Mouse (Mus musculus) midbrain, embryonic 12.5 days (tissue): ENCODE measurements around the gene Nsf. TPM values are rescaled to one million over a fixed set of nuclear protein-coding genes. Genes with fewer than 3 reads are reported as not detected.

Experiments used
- ATAC-seq: fragments of 200-750 bp; cut with Nextera tagmentation; 2 replicates; pipeline ENCODE4 v1.8.0; 2017; ENCODE audit warnings: low read depth, moderate TSS enrichment, moderate library complexity; ENCODE audit not compliant: low FRiP score
- H3K27ac ChIP-seq: fragments of 300-500 bp; sonication (generic); replicated peaks from 2 replicates; pipeline ENCODE4 v1.5.1; 2016; ENCODE audit warnings: mild to moderate bottlenecking
- H3K27me3 ChIP-seq: fragments of 300-500 bp; sonication (generic); 2 replicates; pipeline ENCODE4 v1.6.1; 2016; ENCODE audit warnings: mild to moderate bottlenecking
- H3K36me3 ChIP-seq: fragments of 300-500 bp; sonication (generic); 2 replicates; pipeline ENCODE4 v1.6.1; 2016
- H3K4me1 ChIP-seq: fragments of 300-500 bp; sonication (generic); 2 replicates; pipeline ENCODE4 v1.6.1; 2016
- H3K4me2 ChIP-seq: fragments of 300-500 bp; sonication (generic); replicated peaks from 2 replicates; pipeline ENCODE4 v1.6.1; 2016; ENCODE audit warnings: mild to moderate bottlenecking, moderate library complexity
- H3K4me3 ChIP-seq: fragments of 300-500 bp; sonication (generic); 2 replicates; pipeline ENCODE4 v1.5.1; 2016; ENCODE audit warnings: mild to moderate bottlenecking
- H3K9ac ChIP-seq: fragments of 300-500 bp; sonication (generic); replicated peaks from 2 replicates; pipeline ENCODE4 v1.6.1; 2016; ENCODE audit warnings: mild to moderate bottlenecking, moderate library complexity
- H3K9me3 ChIP-seq: fragments of 300-500 bp; sonication (generic); 2 replicates; pipeline ENCODE4 v1.6.1; 2016; ENCODE audit warnings: mild to moderate bottlenecking
- WGBS: fragments of 180-500 bp; shearing (Covaris S2); methylation state at CpG from one replicate; pipeline ENCODE4 v1.1.7; 2016; 5-methylcytosine and 5-hydroxymethylcytosine counted together
- polyA plus RNA-seq: library from polyadenylated mRNA; unstranded; fragments of >200 nt; fragmentation: Nextera tagmentation; extraction: Ambion mirVana; gene quantifications from 2 replicates; pipeline ENCODE4 v1.2.1, GENCODE M21; 2016

Nsf gene
- polyA plus RNA-seq, 1 experiment from 2014 or later: 80.0 TPM

DNA sequence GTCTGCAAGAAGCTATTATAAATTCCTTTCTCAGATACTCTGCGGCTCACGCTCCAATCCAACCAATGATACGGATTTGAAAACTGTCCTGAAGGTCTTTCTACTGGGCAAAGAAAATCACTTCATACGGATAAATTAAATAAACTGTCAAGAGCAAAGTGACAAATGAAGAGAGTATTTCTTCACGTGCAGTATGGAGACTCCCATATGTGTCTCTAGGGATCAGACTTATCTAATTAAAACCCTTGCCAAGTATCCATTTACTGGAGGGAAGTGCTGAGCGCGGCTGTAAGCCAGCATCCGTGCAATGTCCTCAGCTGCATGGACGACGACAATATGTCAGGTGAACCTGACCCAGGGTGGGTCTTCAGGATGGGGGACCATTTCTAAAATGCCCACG is 44.0 kb downstream of the Nsf start:
- Histone ChIP-seq H3K9me3 (no peaks in the 10 kb centered on the region), H3K36me3 (peaks cover 26% of the 10 kb centered on the region), H3K9ac (no peak overlapping the region), H3K4me2 (no peak overlapping the region), H3K27me3 (no peaks in the 10 kb centered on the region), H3K27ac (no peak overlapping the region), H3K4me3 (no peak overlapping the region), H3K4me1 (peaks cover 13% of the 10 kb centered on the region; the same call in 1 of the 2 replicates)
- no peak for ATAC-seq
- 91% methylated on average over 11 of the region's 11 CpGs for WGBS

DNA sequence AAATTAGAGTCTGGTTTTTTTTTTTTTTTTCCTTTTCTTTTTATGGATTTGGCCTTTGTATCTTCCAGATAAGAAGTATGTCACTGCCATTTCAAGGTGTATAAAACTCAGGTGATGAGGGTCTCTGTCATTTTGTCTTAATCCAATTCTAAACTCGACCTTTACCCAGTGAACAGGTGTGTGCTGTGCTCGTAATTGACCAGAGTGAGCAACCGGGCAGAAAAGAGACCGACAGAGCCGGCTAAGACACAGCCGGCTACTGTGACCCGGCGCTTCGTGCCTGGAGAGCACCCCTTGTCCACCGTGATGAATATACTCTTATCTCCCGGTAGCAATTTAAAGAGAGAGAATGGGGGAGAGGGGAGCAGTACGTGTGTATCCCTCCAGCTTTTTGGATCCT is 44.5 kb downstream of the Nsf start:
- 86% methylated on average over 12 of the region's 12 CpGs for WGBS
- no peaks in the 10 kb centered on the region for H3K9me3 ChIP-seq
- no peak overlapping the region for H3K9ac ChIP-seq
- no peak overlapping the region for H3K4me3 ChIP-seq
- no peaks in the 10 kb centered on the region for H3K27me3 ChIP-seq
- peaks cover 13% of the 10 kb centered on the region; the same call in 1 of the 2 replicates for H3K4me1 ChIP-seq
- no peak overlapping the region for H3K4me2 ChIP-seq
- H3K36me3 ChIP-seq: peaks cover 22% of the 10 kb centered on the region
- ATAC-seq: no peak
- H3K27ac ChIP-seq: no peak overlapping the region

DNA sequence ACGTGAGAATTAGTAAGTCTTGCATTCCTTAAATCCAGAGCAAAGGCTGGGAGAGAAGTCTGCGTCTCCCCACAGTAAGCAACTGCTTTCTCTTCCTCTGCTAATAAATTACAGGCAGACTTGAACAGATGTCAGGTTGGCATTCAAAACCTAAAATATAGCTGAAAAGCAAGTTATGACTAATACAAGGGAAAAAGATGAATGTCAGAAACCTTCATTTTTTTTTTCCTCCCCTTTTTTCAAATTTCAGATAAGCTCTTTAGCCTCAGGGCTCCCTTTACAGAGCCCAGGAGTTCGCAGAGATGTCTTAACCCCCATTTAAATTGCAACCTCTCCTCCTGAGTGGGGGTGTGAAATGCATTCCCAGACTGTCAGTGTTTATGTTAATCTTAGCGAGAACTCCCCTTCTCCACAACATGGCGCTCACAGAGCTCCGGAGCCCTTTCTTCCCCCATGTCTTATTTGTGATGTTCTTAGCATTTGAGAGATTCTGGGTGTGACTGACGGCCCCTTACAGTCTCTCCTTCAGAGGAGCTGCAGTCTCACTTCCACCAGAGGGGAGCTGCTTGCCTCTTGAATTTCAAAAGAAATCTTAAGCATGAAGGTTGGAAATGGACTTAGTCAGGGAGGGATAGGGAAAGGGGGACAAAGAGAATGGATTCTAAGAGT is 47.7 kb downstream of the Nsf start:
- H3K4me3 ChIP-seq: no peak overlapping the region
- H3K4me1 ChIP-seq: peaks cover 13% of the 10 kb centered on the region; the same call in 1 of the 2 replicates
- H3K9me3 ChIP-seq: no peaks in the 10 kb centered on the region
- peaks cover 6% of the 10 kb centered on the region; the same call in 1 of the 2 replicates for H3K36me3 ChIP-seq
- ATAC-seq: no peak
- H3K4me2 ChIP-seq: no peak overlapping the region
- no peaks in the 10 kb centered on the region for H3K27me3 ChIP-seq
- 0 out of 2 replicates have a peak overlapping the region, but pooled peaks have one; percentile 24 for H3K9ac ChIP-seq
- peak overlapping the region; percentile 67 for H3K27ac ChIP-seq
- 36% methylated on average over 7 of the region's 7 CpGs for WGBS

DNA sequence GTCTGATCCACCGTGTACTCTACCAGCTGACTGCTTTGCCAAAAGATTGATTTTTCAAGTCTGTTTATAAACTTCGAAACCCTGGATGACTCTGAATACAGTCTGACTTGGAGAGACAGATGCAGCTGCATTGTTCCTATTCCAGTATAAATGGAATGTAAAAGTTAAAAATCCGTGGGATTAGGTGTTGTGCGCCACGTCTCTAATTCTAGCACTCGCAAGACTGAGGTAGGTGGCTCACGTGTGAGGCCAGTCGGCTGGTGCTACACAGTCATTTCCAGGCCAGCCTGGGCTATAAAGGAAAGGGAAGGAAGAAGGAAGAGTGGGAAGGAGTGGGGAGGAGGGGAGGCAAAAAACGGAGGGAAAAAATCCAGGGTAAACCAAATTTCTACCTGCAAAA is 48.4 kb downstream of the Nsf start:
- Histone ChIP-seq H3K4me1 (peaks cover 13% of the 10 kb centered on the region; the same call in 1 of the 2 replicates), H3K9me3 (no peaks in the 10 kb centered on the region), H3K4me2 (no peak overlapping the region), H3K27me3 (no peaks in the 10 kb centered on the region), H3K36me3 (peaks cover 6% of the 10 kb centered on the region; the same call in 1 of the 2 replicates), H3K9ac (no peak overlapping the region), H3K27ac (peak overlapping the region; percentile 67; the same call in 1 of the 2 replicates), H3K4me3 (no peak overlapping the region)
- 84% methylated on average over 9 of the region's 9 CpGs for WGBS
- ATAC-seq: no peak

DNA sequence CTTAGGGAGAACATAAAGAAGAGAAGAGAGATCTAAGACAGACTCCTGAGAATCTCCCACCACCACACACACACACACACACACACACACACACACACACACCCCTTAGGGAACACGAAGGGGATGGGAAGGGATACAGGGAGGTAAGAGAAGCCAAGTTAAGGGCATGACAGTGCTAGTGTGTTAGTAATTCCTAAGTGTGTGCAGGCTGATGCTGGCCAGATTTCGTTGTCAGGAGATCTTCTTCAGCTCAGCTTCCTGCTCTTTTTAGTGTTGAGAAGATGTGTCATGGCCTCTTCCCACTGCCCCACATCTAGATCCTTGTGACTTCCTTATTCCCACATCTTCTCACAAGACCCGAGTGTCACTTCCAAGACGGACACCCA is 52.3 kb downstream of the Nsf start:
- Histone ChIP-seq H3K4me2 (no peak overlapping the region), H3K9me3 (no peaks in the 10 kb centered on the region), H3K4me1 (peaks cover 10% of the 10 kb centered on the region; the same call in 1 of the 2 replicates), H3K27me3 (no peaks in the 10 kb centered on the region), H3K9ac (no peak overlapping the region), H3K36me3 (peaks cover 8% of the 10 kb centered on the region; the same call in 1 of the 2 replicates), H3K4me3 (no peak overlapping the region), H3K27ac (no peak overlapping the region)
- 94% methylated on average over 4 of the region's 4 CpGs for WGBS
- ATAC-seq: no peak

GRCm38 (mm10) chr11:103900803-103901580 is 52.9 kb downstream of the Nsf start:
- no peak overlapping the region for H3K4me3 ChIP-seq
- WGBS: 61% methylated on average over 20 of the region's 20 CpGs
- no peaks in the 10 kb centered on the region for H3K27me3 ChIP-seq
- ATAC-seq: no peak
- no peak overlapping the region for H3K4me2 ChIP-seq
- no peak overlapping the region for H3K27ac ChIP-seq
- no peaks in the 10 kb centered on the region for H3K9me3 ChIP-seq
- peaks cover 8% of the 10 kb centered on the region; the same call in 1 of the 2 replicates for H3K36me3 ChIP-seq
- H3K9ac ChIP-seq: no peak overlapping the region
- peaks cover 4% of the 10 kb centered on the region; the same call in 1 of the 2 replicates for H3K4me1 ChIP-seq

DNA sequence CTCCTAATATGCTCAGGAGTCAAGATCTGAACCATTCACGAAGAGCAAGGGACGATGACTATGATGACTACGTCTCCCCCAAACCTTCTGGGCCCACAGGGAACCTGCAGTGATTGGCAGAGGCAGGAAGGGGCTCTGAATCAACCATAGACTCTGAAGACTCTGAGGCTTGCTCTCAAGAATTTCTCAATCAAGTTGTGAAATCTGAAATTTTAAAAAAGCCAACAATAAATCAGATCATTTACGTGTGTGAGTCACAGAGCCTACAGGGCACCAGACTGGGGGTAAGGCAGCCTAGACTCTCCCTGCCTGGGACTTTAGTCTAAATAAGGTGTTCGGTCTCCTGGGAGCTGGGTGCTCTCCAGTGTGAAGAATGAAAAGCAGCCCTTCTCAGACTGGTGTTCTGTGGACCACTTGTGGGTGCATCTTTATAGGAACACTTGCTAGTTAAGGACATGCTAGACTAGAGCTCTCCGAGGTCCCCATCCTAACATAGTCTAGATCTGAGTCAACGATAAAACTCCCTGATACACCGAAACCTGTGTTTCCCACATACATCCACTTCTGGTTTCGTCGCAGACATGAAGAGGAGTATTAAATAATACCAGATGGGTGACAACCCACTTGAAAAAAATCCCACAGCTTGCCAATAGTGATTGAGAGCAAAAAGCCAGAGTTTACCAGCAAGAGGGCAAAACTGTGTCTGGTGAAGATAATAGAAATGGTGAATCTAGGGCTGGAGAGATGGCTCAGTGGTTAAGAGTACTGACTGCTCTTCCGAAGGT is 56.7 kb downstream of the Nsf start:
- no peaks in the 10 kb centered on the region for H3K9me3 ChIP-seq
- no peak overlapping the region for H3K27ac ChIP-seq
- H3K27me3 ChIP-seq: no peaks in the 10 kb centered on the region
- H3K4me1 ChIP-seq: no peaks in the 10 kb centered on the region
- no peak overlapping the region for H3K4me3 ChIP-seq
- H3K36me3 ChIP-seq: peaks cover 16% of the 10 kb centered on the region; the same call in 1 of the 2 replicates
- 95% methylated on average over 11 of the region's 11 CpGs for WGBS
- H3K9ac ChIP-seq: no peak overlapping the region
- H3K4me2 ChIP-seq: no peak overlapping the region
- no peak for ATAC-seq

GRCm38 (mm10) chr11:103896056-103896455 is 57.8 kb downstream of the Nsf start:
- H3K36me3 ChIP-seq: peaks cover 17% of the 10 kb centered on the region; the same call in 1 of the 2 replicates
- H3K9ac ChIP-seq: no peak overlapping the region
- H3K4me2 ChIP-seq: no peak overlapping the region
- 88% methylated on average over 4 of the region's 4 CpGs for WGBS
- no peak for ATAC-seq
- no peaks in the 10 kb centered on the region for H3K9me3 ChIP-seq
- no peaks in the 10 kb centered on the region for H3K4me1 ChIP-seq
- no peak overlapping the region for H3K4me3 ChIP-seq
- no peaks in the 10 kb centered on the region for H3K27me3 ChIP-seq
- no peak overlapping the region for H3K27ac ChIP-seq

DNA sequence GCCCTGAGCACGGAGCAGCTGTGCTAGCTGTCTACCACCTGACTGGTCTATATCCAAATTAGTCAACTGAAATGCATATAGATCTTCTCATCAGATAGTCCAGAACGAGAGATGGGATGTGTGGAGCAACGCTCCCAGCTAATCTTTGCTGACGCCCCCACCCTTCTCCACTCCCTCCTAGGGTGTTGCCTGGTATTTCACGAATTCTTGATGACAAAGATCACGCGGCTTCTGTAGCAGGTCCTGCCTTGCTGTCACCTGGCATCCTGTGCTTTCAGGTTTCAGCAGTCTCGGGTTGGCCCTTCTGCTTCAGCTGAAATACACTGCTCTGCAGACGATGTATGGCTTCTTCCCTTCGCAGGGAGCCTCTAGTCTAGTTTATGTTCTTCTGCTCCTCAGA is 61.0 kb downstream of the Nsf start:
- H3K4me2 ChIP-seq: no peak overlapping the region
- H3K4me3 ChIP-seq: no peak overlapping the region
- no peaks in the 10 kb centered on the region for H3K27me3 ChIP-seq
- H3K36me3 ChIP-seq: 0 out of 2 replicates have a peak, but pooled peaks cover 9% of the 10 kb centered on the region
- 90% methylated on average over 10 of the region's 10 CpGs for WGBS
- no peak for ATAC-seq
- no peak overlapping the region for H3K27ac ChIP-seq
- no peak overlapping the region for H3K9ac ChIP-seq
- no peaks in the 10 kb centered on the region for H3K9me3 ChIP-seq
- 0 out of 2 replicates have a peak, but pooled peaks cover 5% of the 10 kb centered on the region for H3K4me1 ChIP-seq

GRCm38 (mm10) chr11:103891781-103892180 is 62.1 kb downstream of the Nsf start:
- no peak for ATAC-seq
- Histone ChIP-seq H3K4me3 (no peak overlapping the region), H3K9me3 (no peaks in the 10 kb centered on the region), H3K9ac (no peak overlapping the region), H3K27me3 (no peaks in the 10 kb centered on the region), H3K4me1 (0 out of 2 replicates have a peak, but pooled peaks cover 5% of the 10 kb centered on the region), H3K27ac (no peak overlapping the region), H3K4me2 (no peak overlapping the region), H3K36me3 (0 out of 2 replicates have a peak, but pooled peaks cover 9% of the 10 kb centered on the region)
- 81% methylated on average over 10 of the region's 10 CpGs for WGBS

- Histone ChIP-seq H3K4me2 (no peak overlapping the region), H3K9me3 (no peaks in the 10 kb centered on the region), H3K27ac (no peak overlapping the region), H3K36me3 (0 out of 2 replicates have a peak, but pooled peaks cover 9% of the 10 kb centered on the region), H3K4me1 (peaks cover 11% of the 10 kb centered on the region), H3K27me3 (no peaks in the 10 kb centered on the region), H3K9ac (no peak overlapping the region), H3K4me3 (no peak overlapping the region)
- ATAC-seq: no peak
- 87% methylated on average over 23 of the region's 23 CpGs for WGBS
These were observed 63.3 kb downstream of the Nsf start for GRCm38 (mm10) chr11:103890337-103891186.
